Mouse (Mus musculus): ENCODE measurements around the gene Adk.

Adk gene

GRCm38 (mm10) chr14:21052112-21052780 lies at the start of gene Adk, which contains the start of gene Ap3m1:
Gene Adk (plus strand): TSS chr14:21052574.
Gene Ap3m1 (minus strand): TSS chr14:21052508.
- peak; percentile 89 to 91 for DNase-seq

- no peak for DNase-seq
These were observed 38.5 kb upstream of the Adk start for GRCm38 (mm10) chr14:21013800-21014334.

GRCm38 (mm10) chr14:21017871-21018270 lies 34.5 kb upstream of the Adk start:
- no peak for DNase-seq

- peak; percentile 19 to 25 for DNase-seq
These were observed 33.4 kb upstream of the Adk start for GRCm38 (mm10) chr14:21018977-21019376.

- peak in 1 of 2 experiments; percentile 12 for DNase-seq
These were observed 31.9 kb upstream of the Adk start for GRCm38 (mm10) chr14:21020435-21020834.

- no peak for DNase-seq
These were observed 24.8 kb upstream of the Adk start for GRCm38 (mm10) chr14:21027542-21027941.

- DNase-seq: no peak
These were observed 23.2 kb upstream of the Adk start for GRCm38 (mm10) chr14:21029025-21029659.

- no peak for DNase-seq
These were observed 20.4 kb upstream of the Adk start for GRCm38 (mm10) chr14:21031783-21032511.

DNA sequence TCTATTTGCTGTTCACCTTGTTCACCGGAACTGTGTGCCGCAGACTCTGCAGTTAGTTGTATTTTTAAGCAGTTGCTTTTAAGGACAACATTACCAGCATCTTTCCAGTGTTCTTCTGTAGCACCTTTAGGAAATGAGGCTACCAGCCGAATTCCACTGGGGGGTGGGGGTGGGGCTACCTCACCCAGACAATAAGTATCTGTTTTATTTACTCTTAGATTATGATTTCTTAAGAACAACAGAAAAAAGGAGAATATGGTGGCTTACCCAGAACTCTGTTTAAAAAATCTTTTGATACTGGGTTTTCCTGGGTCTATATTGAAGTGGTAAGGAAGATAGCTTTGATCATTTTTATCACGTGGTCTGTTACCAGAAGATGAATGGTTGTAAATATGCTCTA lies 18.1 kb upstream of the Adk start:
- DNase-seq: no peak

DNA sequence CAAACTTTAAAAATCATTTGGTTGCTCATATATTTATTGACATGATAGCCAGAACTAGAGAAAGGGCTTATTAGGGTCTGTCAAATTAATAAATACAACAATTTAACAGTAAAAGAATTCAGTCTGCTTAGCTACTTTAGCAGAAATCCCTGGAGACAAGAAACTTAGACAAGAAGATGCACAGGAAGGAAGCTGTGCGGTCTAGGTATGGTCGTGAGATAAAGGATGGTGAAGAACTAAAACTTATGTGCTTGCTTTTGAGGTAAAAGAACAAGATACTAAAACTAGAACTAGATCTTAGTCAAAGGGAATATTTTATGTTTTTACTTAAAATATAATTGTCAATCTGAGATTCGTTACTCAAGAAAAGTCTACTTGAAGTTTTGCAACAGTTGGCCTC lies 17.6 kb upstream of the Adk start:
- DNase-seq: no peak

DNA sequence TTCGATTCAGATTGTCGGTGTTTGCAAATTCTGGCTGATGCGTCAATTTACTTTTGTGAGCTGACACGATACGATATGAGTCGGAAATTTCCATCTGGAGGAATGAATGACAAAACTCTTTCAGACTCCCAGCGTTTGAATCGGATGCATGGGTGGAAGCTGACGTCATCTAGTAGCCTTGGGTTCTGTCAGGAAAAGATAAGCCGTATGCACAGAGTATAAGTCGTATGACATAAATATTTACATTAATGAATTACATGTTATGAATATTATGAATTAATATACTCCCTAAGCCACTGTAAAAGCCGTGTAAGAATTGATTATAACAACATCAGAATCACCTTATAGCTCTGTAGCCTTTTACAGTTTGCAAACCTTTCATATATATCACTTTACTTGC lies 13.3 kb upstream of the Adk start:
- no peak for DNase-seq

- DNase-seq: no peak
These were observed 12.8 kb upstream of the Adk start for GRCm38 (mm10) chr14:21039623-21040022.

GRCm38 (mm10) chr14:21047840-21048239 lies 4.5 kb upstream of the Adk start:
- DNase-seq: no peak

- peak in 1 of 2 experiments; percentile 32 for DNase-seq
These were observed 3.5 kb upstream of the Adk start for GRCm38 (mm10) chr14:21048879-21049278.

GRCm38 (mm10) chr14:21050734-21051133 lies 1.6 kb upstream of the Adk start:
- peak; percentile 18 to 26 for DNase-seq

DNA sequence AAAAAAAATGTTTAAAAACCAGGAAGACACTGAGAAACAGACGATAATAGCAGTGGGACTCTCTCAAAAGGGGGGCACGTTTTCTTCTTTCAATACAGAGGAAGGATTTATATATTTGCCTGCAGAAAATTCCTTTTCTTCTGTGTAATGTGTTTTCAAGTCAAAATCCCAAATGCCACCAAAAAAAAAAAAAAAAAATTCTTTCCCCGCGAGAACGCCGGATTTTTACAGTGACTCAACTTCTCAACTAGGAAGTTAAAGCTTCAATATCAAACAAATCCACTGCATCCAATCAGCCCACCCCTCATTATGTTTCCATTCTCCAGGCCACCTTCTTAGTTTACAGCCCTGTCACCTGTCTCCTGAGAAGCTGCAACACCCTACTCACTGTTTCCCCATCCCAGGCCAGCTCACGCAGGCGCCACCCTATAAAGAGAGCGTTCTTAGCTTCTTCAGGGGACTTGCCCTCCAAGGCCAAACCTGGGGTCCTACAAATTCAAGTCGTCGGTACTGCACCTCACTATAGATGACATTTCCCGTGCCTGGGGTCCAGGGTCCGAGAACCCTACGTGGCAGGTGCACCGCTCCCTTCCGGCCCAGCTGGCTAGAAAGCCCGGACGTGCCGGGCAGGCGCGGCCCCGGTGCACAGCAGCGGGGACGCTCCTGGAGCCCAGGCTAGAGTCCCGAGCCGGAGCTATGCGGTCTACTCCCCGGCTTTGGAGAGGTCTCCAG lies 828 bp upstream of the Adk start:
- no peak for DNase-seq

DNA sequence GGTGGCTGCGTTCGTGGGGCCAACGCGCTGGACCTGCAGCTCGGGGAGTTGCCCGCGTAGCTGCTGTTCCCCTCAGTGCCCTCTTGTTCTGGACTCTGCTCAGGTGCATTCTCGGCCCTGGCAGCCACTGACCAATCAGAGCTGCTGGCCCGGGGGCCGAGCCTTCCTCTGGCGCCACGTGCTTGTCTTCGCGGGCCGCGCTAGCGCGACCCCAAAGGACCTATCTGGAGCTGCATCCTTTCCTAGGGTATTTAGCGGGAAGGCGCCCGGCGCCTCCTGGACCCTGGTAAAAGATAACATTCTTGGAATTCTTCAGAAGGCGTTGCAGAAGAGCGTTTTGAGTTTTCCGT lies 382 bp downstream of the Adk start:
- DNase-seq: peak; percentile 73 to 77

DNA sequence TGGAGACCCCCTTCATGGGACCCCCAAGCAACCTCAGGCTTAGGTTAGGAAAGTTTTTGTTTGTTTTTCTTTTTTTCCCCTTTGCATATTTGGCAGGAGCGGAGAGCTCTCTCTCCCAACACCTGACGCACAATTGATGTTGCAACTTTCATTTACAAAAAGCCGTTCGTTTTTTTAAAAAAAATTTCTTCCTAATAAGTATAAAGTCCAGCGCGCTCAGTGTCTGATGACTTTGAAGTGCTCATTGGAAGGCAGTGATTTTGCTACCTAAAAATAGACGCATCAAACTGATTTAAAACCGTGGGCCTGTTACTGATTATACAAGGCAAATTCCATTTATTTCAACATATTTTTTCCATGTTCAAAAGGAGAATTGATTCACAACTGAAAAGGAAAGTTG lies 777 bp downstream of the Adk start:
- no peak for DNase-seq

DNA sequence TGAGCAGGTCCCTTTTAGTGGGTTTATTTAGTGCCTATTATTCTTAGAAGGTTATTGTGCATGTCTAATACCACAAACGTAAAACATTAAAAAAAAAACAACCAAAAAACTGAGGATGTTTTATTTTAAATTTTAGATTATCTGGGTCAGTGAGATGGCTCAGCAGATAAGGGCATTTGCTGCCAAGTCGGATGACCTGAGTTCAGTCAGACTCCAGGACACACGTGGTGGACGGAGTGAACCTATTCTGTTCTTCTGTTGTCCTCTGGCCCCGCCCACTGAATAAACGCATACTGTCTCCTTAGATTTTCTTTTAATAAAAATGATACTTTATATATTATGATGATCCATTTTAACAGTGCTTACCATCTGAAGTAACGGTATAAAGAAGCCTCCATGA lies 1.2 kb downstream of the Adk start:
- DNase-seq: peak; percentile 22 to 23

DNA sequence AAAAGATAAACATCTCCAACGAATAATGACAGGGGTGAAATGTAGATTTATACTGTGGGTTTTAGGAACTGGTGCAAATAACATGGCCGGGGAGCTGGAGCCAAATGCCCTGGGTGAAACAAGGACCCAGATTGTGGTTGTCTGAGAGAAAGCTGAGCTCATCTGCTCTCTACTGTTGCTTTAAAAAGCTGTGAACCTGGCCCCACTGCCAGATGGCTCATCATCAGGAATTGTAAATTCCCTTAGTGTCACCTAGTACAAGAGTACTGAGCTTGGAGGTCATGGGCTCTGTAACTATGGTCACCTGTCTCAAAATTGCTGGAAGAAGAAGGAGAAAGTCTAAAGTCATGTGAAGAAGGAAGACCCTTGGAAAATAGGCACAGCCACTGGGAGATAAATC lies 6.6 kb downstream of the Adk start:
- no peak for DNase-seq

DNA sequence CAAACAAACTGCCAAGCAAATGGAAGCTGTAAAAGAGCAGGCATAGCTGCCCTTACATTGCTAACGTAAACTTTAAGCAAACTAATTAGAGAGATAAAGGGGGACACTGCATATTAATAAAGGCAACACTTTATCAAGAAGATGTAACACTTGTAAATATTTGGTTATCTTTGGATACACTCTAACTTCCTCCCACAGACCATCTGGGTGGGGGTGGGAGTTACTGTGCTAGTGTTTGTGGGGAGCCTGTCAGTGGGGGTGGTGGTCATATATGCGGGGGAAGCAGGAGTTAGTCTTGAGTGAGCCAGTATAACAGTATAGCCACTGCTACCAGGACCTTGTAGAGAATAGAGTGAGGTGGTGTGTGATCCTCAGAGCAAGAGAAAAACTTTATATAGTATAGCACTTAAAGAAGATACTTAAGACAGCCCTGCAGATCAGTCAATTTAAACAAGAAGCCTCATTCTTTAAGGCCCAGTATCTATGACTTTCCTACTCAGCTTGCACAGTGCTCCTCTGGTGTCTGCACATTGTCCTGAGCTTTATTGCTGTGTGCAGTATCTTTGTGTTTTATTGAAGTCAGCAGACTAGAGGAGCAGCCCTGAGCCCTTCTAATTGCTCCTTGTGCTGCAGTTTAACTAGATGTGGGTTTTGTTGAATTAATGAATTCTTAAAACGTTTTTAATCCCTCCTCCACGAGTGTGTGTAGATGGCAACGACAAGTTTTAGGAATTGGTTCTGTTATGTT lies 10.6 kb downstream of the Adk start:
- no peak for DNase-seq

GRCm38 (mm10) chr14:21064321-21064720 lies 11.9 kb downstream of the Adk start:
- no peak for DNase-seq
